Mouse (Mus musculus) stomach, adult 2 months (tissue): ENCODE measurements around the gene Eya2. TPM values are rescaled to one million over a fixed set of nuclear protein-coding genes. Genes with fewer than 3 reads are reported as not detected.

Source experiments
- polyA plus RNA-seq: library from polyadenylated mRNA; depleted of rRNA; stranded (reverse); fragments of >200 nt; gene quantifications from 2 replicates; pipeline ENCODE4 v1.2.3, GENCODE M21; 2012; rRNA removed

The Eya2 gene
- 35.2 and 49.1 TPM in 2 replicates for polyA plus RNA-seq

DNA sequence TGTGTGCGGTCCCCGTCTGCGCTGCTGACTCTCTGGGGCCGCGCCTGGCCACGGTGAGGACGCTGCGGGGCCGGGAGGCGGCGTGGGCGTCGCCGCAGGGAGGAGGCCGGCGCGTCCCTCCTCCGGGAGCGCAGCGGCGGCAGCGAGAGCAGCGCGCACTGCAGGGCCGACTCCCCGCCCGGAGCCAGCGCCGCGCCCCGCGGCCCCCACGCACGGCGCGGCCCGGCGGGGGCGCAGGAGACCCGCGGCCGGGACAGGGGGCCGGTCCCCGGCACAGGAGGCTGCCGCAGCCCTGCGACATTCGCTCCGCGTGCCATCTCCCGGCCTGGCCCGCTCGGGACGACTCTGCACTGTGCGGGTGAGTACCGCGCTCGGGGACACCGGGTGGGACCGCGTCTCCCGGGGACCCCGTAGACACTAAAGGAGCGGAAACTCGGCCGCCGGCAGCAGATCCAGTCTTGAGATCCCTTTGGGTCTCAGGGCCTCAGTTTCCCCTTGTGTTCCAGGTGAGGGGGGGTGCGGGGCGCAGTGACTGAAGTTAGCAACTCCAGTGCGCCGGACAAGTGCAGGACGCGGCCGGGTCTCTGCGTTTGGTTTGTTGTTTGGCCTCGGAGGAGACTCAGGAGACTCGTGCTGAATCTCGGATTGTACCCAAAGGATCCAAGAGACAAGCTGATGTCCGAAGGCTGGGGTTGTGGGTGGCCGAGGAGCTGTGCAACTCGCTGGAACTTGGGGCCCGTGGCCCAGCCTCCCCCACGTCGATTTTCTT, at the start of gene Eya2:
Gene Eya2, plus strand, starts transcription at position 126 of the 769 bp plus-strand sequence.

Other genes with a start within 250 kb of the Eya2 start
- gene Zfp663, start 226.3 kb upstream of the Eya2 start, polyA plus RNA-seq = not detected in 2 replicates
- 0.31 and 0.43 TPM in 2 replicates for gene Zfp334, start 206.8 kb upstream of the Eya2 start, polyA plus RNA-seq
- 0.18 and 0.26 TPM in 2 replicates for gene Ocstamp, start 194.6 kb upstream of the Eya2 start, polyA plus RNA-seq
- 0.54 and 1.1 TPM in 2 replicates for gene Slc13a3, start 121.8 kb upstream of the Eya2 start, polyA plus RNA-seq
- gene Trp53rka, start 101.7 kb upstream of the Eya2 start, polyA plus RNA-seq = 9.8 and 16.7 TPM in 2 replicates
- gene Slc2a10, start 91.2 kb upstream of the Eya2 start, polyA plus RNA-seq = 23.2 and 28.6 TPM in 2 replicates